Mouse (Mus musculus) layer of hippocampus, adult 2 months (tissue): ENCODE results near the gene Nkiras2. TPM values are rescaled to one million over a fixed set of nuclear protein-coding genes. Genes with fewer than 3 reads are reported as not detected.

ENCODE experiments used
- DNase-seq, 2 experiments: peaks; one replicate each; pipeline ENCODE4 v3.0.0; 2022; ENCODE audit warnings: low spot score in 2 of 2
- H3K27ac ChIP-seq: fragments of 200-600 bp; 2 replicates; pipeline ENCODE4 v1.8.1; 2022
- H3K4me3 ChIP-seq: fragments of 200-600 bp; 2 replicates; pipeline ENCODE4 v1.8.1; 2022; ENCODE audit warnings: mild to moderate bottlenecking
- CTCF ChIP-seq: fragments of 200-600 bp; conservative IDR thresholded peaks from 2 replicates; pipeline ENCODE4 v1.8.1; 2022; ENCODE audit warnings: antibody characterized with exemption, mild to moderate bottlenecking, moderate library complexity
- total RNA-seq, 2 experiments: library from RNA; stranded (reverse); gene quantifications; 2 replicates each; pipeline ENCODE4 v1.2.3; 2021

Nkiras2 gene
- total RNA-seq, 2 experiments from 2014 or later: 11.8 to 13.1 TPM

- no peak overlapping the region for H3K27ac ChIP-seq
- H3K4me3 ChIP-seq: no peak overlapping the region; the same call in 1 of the 2 replicates
- no peak for DNase-seq
- no peak for TF ChIP-seq CTCF
Measured at GRCm38 (mm10) chr11:100623867-100624266, 4.8 kb downstream of the Nkiras2 start.

- no peak for DNase-seq
- TF ChIP-seq CTCF: no peak
- Histone ChIP-seq H3K27ac (no peak overlapping the region), H3K4me3 (no peak overlapping the region)
Measured at GRCm38 (mm10) chr11:100625754-100626700, 7.0 kb downstream of the Nkiras2 start.

- TF ChIP-seq CTCF: peak; percentile 88
- no peak overlapping the region for H3K4me3 ChIP-seq
- DNase-seq: peak in 1 of 2 experiments; percentile 77
- no peak overlapping the region for H3K27ac ChIP-seq
Measured at GRCm38 (mm10) chr11:100626701-100627195, 7.7 kb downstream of the Nkiras2 start.

GRCm38 (mm10) chr11:100628056-100628455 lies 9.0 kb downstream of the Nkiras2 start:
- no peak for DNase-seq
- TF ChIP-seq CTCF: no peak
- no peak overlapping the region for H3K4me3 ChIP-seq
- H3K27ac ChIP-seq: no peak overlapping the region

- TF ChIP-seq CTCF: no peak
- H3K27ac ChIP-seq: no peak overlapping the region
- no peak for DNase-seq
- H3K4me3 ChIP-seq: no peak overlapping the region
Measured at GRCm38 (mm10) chr11:100628862-100629352, 9.9 kb downstream of the Nkiras2 start.

- TF ChIP-seq CTCF: no peak
- H3K27ac ChIP-seq: no peak overlapping the region
- no peak overlapping the region for H3K4me3 ChIP-seq
- DNase-seq: no peak
Measured at GRCm38 (mm10) chr11:100634530-100634929, 15.5 kb downstream of the Nkiras2 start.

GRCm38 (mm10) chr11:100640159-100640906 lies 21.3 kb downstream of the Nkiras2 start:
- Histone ChIP-seq H3K27ac (no peak overlapping the region), H3K4me3 (peak overlapping the region; percentile 53)
- peak; percentile 75 for TF ChIP-seq CTCF
- DNase-seq: peak; percentile 43 to 50

GRCm38 (mm10) chr11:100643612-100644575 lies 24.9 kb downstream of the Nkiras2 start:
- DNase-seq: no peak
- TF ChIP-seq CTCF: no peak
- H3K4me3 ChIP-seq: no peak overlapping the region
- no peak overlapping the region for H3K27ac ChIP-seq

GRCm38 (mm10) chr11:100646265-100646664 lies 27.2 kb downstream of the Nkiras2 start:
- Histone ChIP-seq H3K27ac (no peak overlapping the region), H3K4me3 (no peak overlapping the region)
- no peak for DNase-seq
- peak; percentile 68 for TF ChIP-seq CTCF

GRCm38 (mm10) chr11:100648405-100648804 lies 29.4 kb downstream of the Nkiras2 start:
- no peak for DNase-seq
- Histone ChIP-seq H3K27ac (no peak overlapping the region), H3K4me3 (no peak overlapping the region)
- no peak for TF ChIP-seq CTCF

- TF ChIP-seq CTCF: no peak
- Histone ChIP-seq H3K4me3 (no peak overlapping the region), H3K27ac (no peak overlapping the region)
- DNase-seq: no peak
Measured at GRCm38 (mm10) chr11:100651205-100651604, 32.2 kb downstream of the Nkiras2 start.

- no peak for TF ChIP-seq CTCF
- H3K4me3 ChIP-seq: no peak overlapping the region
- no peak overlapping the region for H3K27ac ChIP-seq
- DNase-seq: no peak
Measured at GRCm38 (mm10) chr11:100651748-100652147, 32.7 kb downstream of the Nkiras2 start.
